Mouse (Mus musculus) cerebellum, adult 18-20 months (tissue): Measurements from ENCODE around the gene Rarb.
A peak's percentile ranks its signal among the peaks of the same experiment; 100 is the strongest.

Experiments used
- DNase-seq, 2 experiments: peaks; one replicate each; pipeline ENCODE4 v3.0.0; 2021

Rarb gene

DNA sequence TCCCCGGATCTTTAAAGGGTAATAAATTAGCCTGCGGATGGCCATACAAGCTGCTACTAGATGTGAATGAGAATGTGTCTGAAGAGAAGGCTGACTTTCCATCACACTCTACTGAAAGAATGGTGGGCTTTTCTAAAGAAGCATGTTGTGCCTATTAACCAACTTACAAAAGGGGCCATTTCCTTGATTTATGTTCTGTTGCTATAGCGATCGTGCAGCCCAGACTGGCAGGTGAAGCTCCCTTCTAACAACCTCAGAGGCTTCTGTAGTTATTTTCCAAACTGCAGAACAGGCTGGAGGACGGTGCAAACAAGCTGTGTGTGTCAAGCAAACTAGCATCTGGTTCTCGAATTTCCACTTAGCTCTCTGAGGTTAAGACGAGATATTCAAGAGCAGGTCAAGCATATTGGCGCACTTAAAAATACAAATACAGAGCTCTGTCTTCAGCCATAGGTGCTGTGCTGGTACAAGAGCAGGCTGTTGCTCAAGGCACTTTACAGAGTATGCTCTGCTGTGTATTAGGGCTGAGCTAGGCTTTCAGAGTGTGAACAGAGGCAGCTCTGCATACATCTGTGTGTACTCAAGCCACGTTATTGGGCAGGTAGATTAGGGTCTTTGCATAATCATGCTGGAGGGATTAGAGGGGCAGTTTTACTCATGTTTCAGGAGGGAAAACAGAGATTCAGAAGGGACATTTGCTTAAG lies 85.2 kb downstream of the Rarb start:
- no peak for DNase-seq

DNA sequence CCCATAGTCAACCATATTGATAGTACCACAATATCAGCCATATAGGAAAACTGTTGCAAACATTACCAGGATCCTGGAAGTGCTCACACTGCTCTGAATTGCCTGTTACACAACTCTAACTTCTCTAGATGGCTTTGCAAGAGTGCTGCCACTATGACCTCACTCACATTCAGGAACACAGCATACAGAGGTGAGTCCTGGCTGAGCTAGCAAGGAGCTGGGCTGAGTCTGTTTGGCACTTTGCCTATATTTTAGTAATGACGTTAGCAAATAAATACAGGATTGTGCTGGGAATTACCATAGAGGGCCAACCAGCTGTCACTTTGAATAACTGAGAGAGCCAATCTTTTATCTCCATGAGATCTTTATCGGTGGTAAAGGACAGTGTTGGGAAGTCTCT lies 86.9 kb downstream of the Rarb start:
- DNase-seq: no peak

DNA sequence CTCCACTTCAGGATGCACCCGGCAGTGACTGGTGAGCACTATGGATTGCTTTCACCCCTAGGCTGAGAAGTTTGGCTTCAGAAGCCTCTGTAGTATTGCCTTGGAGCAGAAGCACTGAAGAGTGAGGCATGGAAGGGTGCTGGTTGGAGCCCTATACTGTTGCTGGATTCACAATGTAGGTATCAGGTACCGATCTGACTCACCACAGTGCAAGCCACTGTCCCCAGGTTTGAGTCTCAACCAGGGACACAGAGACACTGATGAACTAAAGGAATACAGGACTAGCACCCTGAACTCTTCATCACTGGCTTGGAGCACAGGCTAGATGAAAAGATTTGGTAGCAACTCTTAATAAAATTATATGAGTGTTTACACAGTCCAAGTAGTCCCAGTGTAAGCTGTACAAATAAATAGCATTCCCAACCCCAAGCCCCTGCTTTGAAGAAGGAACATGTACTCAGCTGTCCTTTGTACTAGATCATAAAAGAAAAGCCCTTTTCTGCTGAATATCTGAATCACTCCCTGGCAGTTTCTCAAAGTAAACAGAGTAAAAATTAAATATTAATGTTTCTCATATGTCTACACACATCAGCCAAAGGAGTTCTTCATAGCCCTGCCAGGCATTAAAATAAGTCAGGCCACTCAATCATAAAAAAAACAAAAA lies 90.6 kb downstream of the Rarb start:
- DNase-seq: no peak

DNA sequence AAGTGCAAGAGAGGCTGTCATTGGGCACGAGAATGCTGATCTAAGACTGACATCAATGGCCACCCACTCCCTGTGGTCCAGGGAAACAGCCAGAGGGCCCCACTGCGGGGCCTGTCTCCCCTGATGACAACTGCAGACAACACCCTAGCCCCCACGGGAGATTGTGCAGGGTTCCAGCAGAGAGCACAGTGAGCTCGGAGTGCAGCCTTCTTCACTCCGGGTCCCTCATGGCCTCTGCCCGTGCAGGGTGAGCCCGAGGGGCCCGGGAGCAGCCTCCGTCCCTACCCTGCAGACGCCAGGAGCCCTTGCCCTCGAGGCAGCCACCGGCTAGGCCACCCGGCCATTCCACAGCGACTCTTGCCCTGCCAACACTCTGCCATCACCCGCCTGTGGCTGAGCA lies 95.0 kb downstream of the Rarb start:
- no peak for DNase-seq

DNA sequence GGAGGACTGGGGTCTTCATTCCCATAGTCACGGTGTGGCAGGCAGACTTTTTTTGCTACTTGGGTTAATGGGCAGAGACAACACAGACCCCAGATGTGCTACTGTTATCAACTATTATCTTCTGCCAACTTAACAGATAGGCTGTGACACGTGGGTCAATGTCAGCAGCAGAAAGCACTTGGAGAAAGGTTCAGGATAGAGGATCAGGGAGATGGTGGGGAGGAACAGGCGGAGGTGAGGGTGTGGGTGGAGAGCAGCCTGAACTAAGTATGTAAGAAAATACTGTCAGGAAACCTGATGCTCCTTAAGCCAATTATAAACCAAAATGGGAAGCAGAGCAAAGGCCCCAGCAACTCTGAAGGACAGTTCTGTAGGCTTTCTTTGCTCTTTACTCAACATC lies 101.1 kb downstream of the Rarb start:
- no peak for DNase-seq

- no peak for DNase-seq
Observed at GRCm38 (mm10) chr14:16714344-16714955, 104.5 kb downstream of the Rarb start.

GRCm38 (mm10) chr14:16713773-16714172 lies 105.2 kb downstream of the Rarb start:
- no peak for DNase-seq

GRCm38 (mm10) chr14:16699228-16699627 lies 119.7 kb downstream of the Rarb start:
- DNase-seq: no peak

DNA sequence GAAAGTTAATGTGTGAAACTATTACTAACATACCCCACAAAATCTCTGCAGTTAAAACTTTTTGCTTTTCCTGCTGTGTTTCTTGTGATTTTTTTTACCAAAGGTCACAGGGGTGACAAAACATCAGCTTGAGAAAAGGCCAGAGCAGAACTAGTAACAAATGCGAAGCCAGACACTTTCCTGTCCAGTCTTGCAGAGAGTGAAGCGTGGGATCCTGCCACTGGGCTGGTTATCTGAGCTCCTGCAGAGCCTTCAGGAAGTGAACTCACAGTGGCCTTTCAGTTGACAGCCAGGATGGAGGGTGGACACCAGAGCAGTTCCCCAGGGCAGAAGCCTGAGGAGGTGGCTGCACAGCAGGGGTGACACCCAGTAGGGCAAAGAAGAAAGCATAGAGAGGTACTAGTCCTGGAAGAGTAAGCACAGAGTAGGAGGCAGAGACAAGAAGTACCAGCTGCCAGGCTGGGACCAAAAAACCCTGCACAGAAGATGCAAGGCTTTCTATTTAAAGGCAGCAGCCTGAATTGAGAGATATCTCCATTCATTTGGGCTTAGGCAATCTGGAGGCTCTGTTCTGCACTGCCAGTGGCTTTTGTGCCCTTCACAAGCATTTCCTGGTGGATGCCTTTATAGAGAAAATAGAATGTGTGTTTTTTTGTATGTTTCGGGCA lies 123.4 kb downstream of the Rarb start:
- DNase-seq: no peak

DNA sequence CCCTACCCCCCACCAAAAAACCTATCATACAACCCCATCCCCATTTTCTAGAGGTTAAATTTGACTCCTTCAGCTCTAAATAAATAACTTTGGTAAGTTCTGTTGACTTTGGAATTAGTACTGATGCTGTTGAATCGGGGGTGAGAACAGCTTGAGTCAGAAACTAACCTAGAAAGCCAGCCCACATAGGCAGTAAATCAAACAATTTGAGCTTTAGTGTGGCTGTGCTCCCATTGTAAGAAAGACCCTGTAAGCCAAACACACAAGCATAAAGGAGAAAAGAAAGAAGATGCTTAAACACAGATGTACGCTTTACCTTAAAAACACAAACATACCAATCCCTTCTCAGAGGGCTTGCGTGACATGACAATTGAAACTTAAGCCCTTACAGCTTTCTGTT lies 140.6 kb downstream of the Rarb start:
- DNase-seq: no peak

DNA sequence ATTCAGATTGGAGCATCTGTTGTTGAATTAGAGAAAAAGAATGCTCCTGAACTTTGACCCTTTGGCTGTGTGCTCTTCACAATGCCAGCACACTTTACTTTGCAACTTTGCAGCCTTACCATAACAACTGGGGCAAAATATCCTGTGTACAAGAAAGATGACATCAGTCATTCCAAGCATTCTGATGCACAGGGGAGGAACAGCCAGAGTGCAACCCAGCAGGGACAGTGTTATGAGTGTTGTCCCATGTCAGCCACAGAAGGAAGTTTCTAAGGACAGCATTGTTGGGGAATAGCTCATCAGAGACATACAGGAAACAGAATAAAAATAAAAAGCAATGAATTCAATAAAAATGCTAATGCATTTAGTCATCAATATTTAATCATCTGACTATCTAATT lies 141.9 kb downstream of the Rarb start:
- no peak for DNase-seq

- no peak for DNase-seq
Observed at GRCm38 (mm10) chr14:16670571-16670970, 148.4 kb downstream of the Rarb start.

GRCm38 (mm10) chr14:16639153-16639943 lies 179.6 kb downstream of the Rarb start:
- peak; percentile 39 to 42 for DNase-seq

- DNase-seq: no peak
Observed at GRCm38 (mm10) chr14:16613975-16614374, 205.0 kb downstream of the Rarb start.

- DNase-seq: peak; percentile 52 to 58
Observed at GRCm38 (mm10) chr14:16605480-16605879, 213.5 kb downstream of the Rarb start.

GRCm38 (mm10) chr14:16604469-16605064 lies 214.4 kb downstream of the Rarb start:
- no peak for DNase-seq

- no peak for DNase-seq
Observed at GRCm38 (mm10) chr14:16603040-16603590, 215.8 kb downstream of the Rarb start.

GRCm38 (mm10) chr14:16599224-16599623 lies 219.7 kb downstream of the Rarb start:
- no peak for DNase-seq

GRCm38 (mm10) chr14:16598074-16598501 lies 220.9 kb downstream of the Rarb start:
- DNase-seq: peak; percentile 37 to 39

DNA sequence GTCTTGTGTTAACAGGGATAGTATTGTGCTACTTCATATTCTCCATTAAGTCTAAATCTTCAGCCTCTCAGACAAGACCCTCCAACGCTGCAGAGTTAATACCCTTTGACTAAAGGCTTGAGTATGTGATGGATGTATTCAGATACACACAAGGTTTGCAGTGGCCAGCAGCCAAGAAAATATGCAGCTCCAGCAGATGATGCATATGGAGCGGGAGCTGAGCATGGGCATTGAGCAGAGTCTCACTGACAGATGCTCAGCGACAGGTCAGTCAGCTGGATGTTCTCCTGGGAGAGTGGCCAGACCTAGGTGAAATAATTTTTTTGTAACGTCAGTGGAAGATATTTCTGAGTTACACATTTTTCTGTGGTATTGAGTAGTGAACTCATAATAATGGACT lies 229.8 kb downstream of the Rarb start:
- no peak for DNase-seq

DNA sequence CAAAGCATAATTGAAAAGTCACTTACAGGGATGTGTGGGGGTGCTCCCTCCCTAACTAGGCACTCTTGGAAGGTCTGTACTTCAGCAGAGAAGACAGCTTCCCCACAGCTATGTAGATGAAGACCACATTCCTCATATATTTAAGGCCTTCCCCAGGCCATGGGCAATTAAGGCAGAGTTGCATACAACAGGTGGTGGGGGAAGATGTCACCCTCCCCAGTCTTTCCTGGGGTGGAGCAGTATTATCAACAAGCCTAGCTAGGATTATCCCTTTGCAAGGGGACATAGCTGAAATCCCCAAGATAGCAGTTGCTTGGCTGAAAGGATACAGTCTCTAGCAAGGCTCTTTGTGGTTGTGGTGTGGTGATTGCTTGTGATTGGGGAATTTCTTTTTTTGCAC lies 240.9 kb downstream of the Rarb start:
- DNase-seq: no peak

- no peak for DNase-seq
Observed at GRCm38 (mm10) chr14:16577049-16577448, 241.9 kb downstream of the Rarb start.
